Mouse (Mus musculus) hindbrain, postnatal 0 days (tissue): ENCODE measurements around the gene Agxt. TPM values are rescaled to one million over a fixed set of nuclear protein-coding genes. Genes with fewer than 3 reads are reported as not detected.

ENCODE experiments used
- ATAC-seq: fragments of 200-750 bp; cut with Nextera tagmentation; 2 replicates; pipeline ENCODE4 v1.8.0; 2017; ENCODE audit warnings: mild to moderate bottlenecking, moderate TSS enrichment, moderate library complexity
- DNase-seq: peaks from one replicate; pipeline ENCODE4 v3.0.0-alpha.2; 2015; ENCODE audit warnings: low spot score
- H3K27ac ChIP-seq: fragments of 300-500 bp; sonication (generic); 2 replicates; pipeline ENCODE4 v1.5.1; 2014; ENCODE audit warnings: mild to moderate bottlenecking
- H3K27me3 ChIP-seq: fragments of 300-500 bp; sonication (generic); 2 replicates; pipeline ENCODE4 v1.6.1; 2014; ENCODE audit warnings: low read length, mixed read lengths; ENCODE audit not compliant: insufficient read depth
- H3K36me3 ChIP-seq: fragments of 300-500 bp; sonication (generic); 2 replicates; pipeline ENCODE4 v1.6.1; 2014; ENCODE audit warnings: low read length, mixed read lengths; ENCODE audit not compliant: insufficient read depth
- H3K4me1 ChIP-seq: fragments of 300-500 bp; sonication (generic); 2 replicates; pipeline ENCODE4 v1.6.1; 2014; ENCODE audit warnings: antibody characterized with exemption, low read length, mixed read lengths; ENCODE audit not compliant: insufficient read depth
- H3K4me2 ChIP-seq: fragments of 300-500 bp; sonication (generic); 2 replicates; pipeline ENCODE4 v1.6.1; 2014; ENCODE audit warnings: low read depth, mild to moderate bottlenecking, low read length, moderate library complexity, mixed read lengths
- H3K4me3 ChIP-seq: fragments of 300-500 bp; sonication (generic); 2 replicates; pipeline ENCODE4 v1.5.1; 2014; ENCODE audit warnings: low read length
- H3K9ac ChIP-seq: fragments of 300-500 bp; sonication (generic); replicated peaks from 2 replicates; pipeline ENCODE4 v1.6.1; 2014; ENCODE audit warnings: mild to moderate bottlenecking, low read length, moderate library complexity, mixed read lengths
- H3K9me3 ChIP-seq: fragments of 300-500 bp; sonication (generic); 2 replicates; pipeline ENCODE4 v1.6.1; 2016; ENCODE audit warnings: low read length, mixed read lengths
- CTCF ChIP-seq: IDR thresholded peaks from 2 replicates; pipeline ENCODE4 v1.5.1; 2016; ENCODE audit warnings: antibody characterized with exemption, control low read depth, low read depth
- WGBS: fragments of 180-500 bp; shearing (Covaris S2); extraction: QIAGEN DNeasy Blood & Tissue Kit; methylation state at CpG from one replicate; pipeline ENCODE4 v1.1.7; 2014; 5-methylcytosine and 5-hydroxymethylcytosine counted together
- polyA plus RNA-seq: library from polyadenylated mRNA; unstranded; fragments of >200 nt; fragmentation: Nextera tagmentation; extraction: Ambion mirVana; gene quantifications from 2 replicates; pipeline ENCODE4 v1.2.1, GENCODE M21; 2015
- total RNA-seq: library from RNA; depleted of rRNA; stranded (reverse); fragments of >200 nt; gene quantifications from 2 replicates; pipeline ENCODE4 v1.2.3, GENCODE M21; 2014; rRNA removed

Gene Agxt
- total and polyA plus RNA-seq, 2 experiments from 2014 or later: not detected

GRCm38 (mm10) chr1:93194961-93195360 is 59.9 kb downstream of the Agxt start:
- DNase-seq (no peak), ATAC-seq (no peak)
- no peak overlapping the region for H3K9ac ChIP-seq
- H3K4me2 ChIP-seq: no peak overlapping the region
- 93% methylated on average over 3 of the region's 3 CpGs for WGBS
- H3K27me3 ChIP-seq: no peaks in the 10 kb centered on the region
- no peaks in the 10 kb centered on the region for H3K36me3 ChIP-seq
- H3K9me3 ChIP-seq: no peaks in the 10 kb centered on the region
- no peak overlapping the region for H3K27ac ChIP-seq
- no peak for TF ChIP-seq CTCF
- no peaks in the 10 kb centered on the region for H3K4me1 ChIP-seq
- H3K4me3 ChIP-seq: no peak overlapping the region

Other genes with a start within 250 kb of the Agxt start
- 0.25 TPM in 1 of 2 replicates, not detected in the other for gene Ankmy1, start 232.3 kb upstream of the Agxt start, total RNA-seq
- gene Ankmy1, start 232.3 kb upstream of the Agxt start, polyA plus RNA-seq: 0.39 and 0.62 TPM in 2 replicates
- gene Dusp28, start 228.3 kb upstream of the Agxt start, total RNA-seq: 25.2 and 36.6 TPM in 2 replicates
- 21.9 and 22.8 TPM in 2 replicates for gene Dusp28, start 228.3 kb upstream of the Agxt start, polyA plus RNA-seq
- gene Rnpepl1, start 224.5 kb upstream of the Agxt start, total RNA-seq: 58.2 and 64.9 TPM in 2 replicates
- 25.5 and 31.3 TPM in 2 replicates for gene Rnpepl1, start 224.5 kb upstream of the Agxt start, polyA plus RNA-seq
- 79.7 and 101 TPM in 2 replicates for gene Capn10, start 200.9 kb upstream of the Agxt start, total RNA-seq
- gene Capn10, start 200.9 kb upstream of the Agxt start, polyA plus RNA-seq: 50.4 and 51.0 TPM in 2 replicates
- gene Gpr35, start 184.4 kb upstream of the Agxt start, total RNA-seq: 0.32 and 0.42 TPM in 2 replicates
- 0.13 and 0.47 TPM in 2 replicates for gene Gpr35, start 184.4 kb upstream of the Agxt start, polyA plus RNA-seq
- not detected in 2 replicates for gene Aqp12, start 128.9 kb upstream of the Agxt start, total RNA-seq
- not detected in 2 replicates for gene Aqp12, start 128.9 kb upstream of the Agxt start, polyA plus RNA-seq
- gene Kif1a, start 33.3 kb upstream of the Agxt start, total RNA-seq: 600 and 696 TPM in 2 replicates
- gene Kif1a, start 33.3 kb upstream of the Agxt start, polyA plus RNA-seq: 651 and 675 TPM in 2 replicates
- 0.05 and 0.83 TPM in 2 replicates for gene 2310007B03Rik, start 25.7 kb downstream of the Agxt start, total RNA-seq
- gene 2310007B03Rik, start 25.7 kb downstream of the Agxt start, polyA plus RNA-seq: 0.11 and 0.16 TPM in 2 replicates
- gene Crocc2, start 33.5 kb downstream of the Agxt start, total RNA-seq: 1.1 and 1.3 TPM in 2 replicates
- gene Crocc2, start 33.5 kb downstream of the Agxt start, polyA plus RNA-seq: 0.48 and 0.63 TPM in 2 replicates
- 26.7 and 33.7 TPM in 2 replicates for gene Sned1, start 100.6 kb downstream of the Agxt start, total RNA-seq
- gene Sned1, start 100.6 kb downstream of the Agxt start, polyA plus RNA-seq: 8.0 and 9.2 TPM in 2 replicates
- gene Mterf4, start 170.7 kb downstream of the Agxt start, total RNA-seq: 24.0 and 33.6 TPM in 2 replicates
- 23.2 and 23.9 TPM in 2 replicates for gene Mterf4, start 170.7 kb downstream of the Agxt start, polyA plus RNA-seq
- gene Ppp1r7, start 207.6 kb downstream of the Agxt start, total RNA-seq: 10.2 TPM in 2 replicates
- gene Ppp1r7, start 207.6 kb downstream of the Agxt start, polyA plus RNA-seq: 62.2 and 67.1 TPM in 2 replicates
- gene Pask, start 208.2 kb downstream of the Agxt start, total RNA-seq: 8.4 and 15.0 TPM in 2 replicates
- 3.6 and 3.9 TPM in 2 replicates for gene Pask, start 208.2 kb downstream of the Agxt start, polyA plus RNA-seq
- gene Ano7, start 238.7 kb downstream of the Agxt start, total RNA-seq: 0.22 and 0.89 TPM in 2 replicates
- 1.9 and 2.3 TPM in 2 replicates for gene Ano7, start 238.7 kb downstream of the Agxt start, polyA plus RNA-seq